Mouse (Mus musculus) c-Kit-negative CD71-positive TER-119-positive erythroid progenitor cells, embryonic 14.5 days (primary cell): ENCODE results near the gene Mrpl17.

Source experiments
- DNase-seq: peaks from one replicate; pipeline ENCODE4 v3.0.0-alpha.2; 2013; ENCODE audit warnings: low read depth, low spot score

Mrpl17 gene

DNA sequence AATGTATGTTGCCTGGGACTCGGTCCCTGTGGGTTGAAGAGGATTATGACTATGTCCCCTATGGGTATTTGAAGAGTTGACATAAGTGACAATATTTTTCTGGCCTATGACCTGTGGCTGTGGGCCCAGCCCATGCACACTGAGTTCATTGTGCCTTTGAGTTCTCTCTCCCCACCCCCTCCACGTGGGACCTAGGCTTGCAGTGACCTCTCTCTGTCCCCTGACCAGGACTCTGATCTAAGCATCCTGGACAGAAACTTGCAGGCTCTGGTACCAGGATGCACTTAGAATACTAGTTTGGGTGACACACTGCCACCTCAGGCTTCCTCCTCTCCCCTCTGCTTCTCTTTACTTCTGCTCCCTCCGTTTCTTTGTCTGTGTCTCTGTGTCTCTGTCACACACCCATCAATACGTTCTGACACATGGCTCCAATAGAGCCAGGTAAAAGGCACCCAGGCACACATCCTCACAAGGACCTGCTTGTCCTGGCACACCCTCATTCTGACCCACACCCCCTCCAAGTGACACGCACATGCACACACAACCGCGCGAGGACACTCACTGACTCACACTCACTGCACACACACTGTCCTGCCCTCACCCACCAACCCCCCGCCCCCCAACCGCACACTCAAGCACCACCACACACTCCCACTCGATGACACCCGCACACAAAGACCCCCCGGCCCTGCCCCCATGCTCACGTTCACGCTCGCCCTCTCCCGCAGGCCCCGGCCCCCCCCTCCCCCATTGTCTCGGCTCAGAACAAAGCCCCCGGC lies 24.2 kb downstream of the Mrpl17 start:
- no peak for DNase-seq

DNA sequence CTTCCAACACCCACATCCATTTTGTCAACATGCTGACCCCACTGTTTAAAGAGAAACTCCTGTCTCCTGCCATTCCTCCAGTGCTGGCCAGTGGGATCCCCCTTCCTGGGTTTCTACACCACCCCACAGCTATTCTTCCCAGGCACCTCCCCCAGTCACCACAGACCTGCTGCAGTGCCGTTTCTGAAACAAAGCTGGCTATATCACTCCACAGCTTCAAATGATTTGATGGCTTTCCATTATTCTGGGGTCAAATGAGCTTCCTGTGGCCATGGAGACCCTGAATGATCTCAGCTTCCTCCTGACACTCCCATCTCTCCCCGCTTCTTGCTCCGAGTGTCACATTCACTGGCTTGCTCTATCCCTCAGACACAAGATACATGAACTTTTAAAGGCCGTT lies 26.3 kb downstream of the Mrpl17 start:
- no peak for DNase-seq

DNA sequence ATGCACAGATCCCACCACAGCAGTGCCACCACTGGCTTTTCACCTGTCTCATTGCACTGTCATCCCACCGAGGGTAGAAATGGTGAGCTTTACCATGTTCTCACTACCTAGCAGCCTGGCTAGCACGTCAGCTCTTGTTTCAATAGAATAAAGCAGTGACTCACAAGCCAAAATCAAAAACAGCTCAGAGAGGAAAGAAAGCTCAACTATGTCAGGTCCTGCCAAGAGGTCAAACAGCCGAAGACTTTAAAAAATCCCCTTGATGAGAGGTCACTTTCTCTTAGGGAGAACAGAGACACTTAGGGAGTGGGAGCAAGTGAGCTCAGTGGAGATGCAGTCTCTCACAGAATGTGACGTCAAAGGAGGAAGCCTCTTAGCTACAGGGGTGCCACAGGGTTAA lies 27.0 kb downstream of the Mrpl17 start:
- DNase-seq = no peak

DNA sequence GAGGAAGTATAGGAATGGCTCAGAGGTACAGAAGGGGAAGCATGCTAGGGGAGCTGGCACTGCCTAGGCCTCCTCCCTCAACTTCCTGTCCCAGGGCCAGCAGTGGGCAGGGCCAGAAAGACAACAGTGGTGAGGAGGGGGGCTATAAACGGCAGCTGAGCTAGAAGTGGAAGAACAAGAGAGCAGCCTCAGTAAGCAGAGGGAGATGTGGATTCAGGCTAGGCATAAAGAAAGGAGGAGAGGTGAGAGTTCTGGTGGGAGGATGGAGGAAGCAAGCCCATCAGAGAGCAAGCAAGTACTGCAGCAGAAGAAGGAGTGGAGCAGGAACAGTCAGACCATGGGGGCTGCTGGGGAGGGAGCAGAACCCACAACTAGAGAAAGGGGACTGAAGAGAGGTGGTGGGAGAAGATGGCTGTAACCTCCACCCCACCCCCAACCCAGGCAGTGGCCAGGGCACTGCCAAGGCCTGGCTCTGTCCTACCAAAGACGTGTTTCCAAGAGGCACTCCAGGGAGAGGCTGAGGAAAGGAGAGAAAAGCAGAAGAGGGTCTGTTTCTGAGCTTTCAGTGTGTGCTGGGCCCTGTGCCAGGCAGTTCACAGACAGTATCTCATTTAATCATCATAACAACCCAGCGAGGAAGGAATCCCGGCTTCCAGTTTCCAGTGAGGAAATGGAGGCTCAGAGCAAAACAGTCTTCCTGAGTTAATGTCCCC lies 32.2 kb downstream of the Mrpl17 start:
- DNase-seq = no peak

DNA sequence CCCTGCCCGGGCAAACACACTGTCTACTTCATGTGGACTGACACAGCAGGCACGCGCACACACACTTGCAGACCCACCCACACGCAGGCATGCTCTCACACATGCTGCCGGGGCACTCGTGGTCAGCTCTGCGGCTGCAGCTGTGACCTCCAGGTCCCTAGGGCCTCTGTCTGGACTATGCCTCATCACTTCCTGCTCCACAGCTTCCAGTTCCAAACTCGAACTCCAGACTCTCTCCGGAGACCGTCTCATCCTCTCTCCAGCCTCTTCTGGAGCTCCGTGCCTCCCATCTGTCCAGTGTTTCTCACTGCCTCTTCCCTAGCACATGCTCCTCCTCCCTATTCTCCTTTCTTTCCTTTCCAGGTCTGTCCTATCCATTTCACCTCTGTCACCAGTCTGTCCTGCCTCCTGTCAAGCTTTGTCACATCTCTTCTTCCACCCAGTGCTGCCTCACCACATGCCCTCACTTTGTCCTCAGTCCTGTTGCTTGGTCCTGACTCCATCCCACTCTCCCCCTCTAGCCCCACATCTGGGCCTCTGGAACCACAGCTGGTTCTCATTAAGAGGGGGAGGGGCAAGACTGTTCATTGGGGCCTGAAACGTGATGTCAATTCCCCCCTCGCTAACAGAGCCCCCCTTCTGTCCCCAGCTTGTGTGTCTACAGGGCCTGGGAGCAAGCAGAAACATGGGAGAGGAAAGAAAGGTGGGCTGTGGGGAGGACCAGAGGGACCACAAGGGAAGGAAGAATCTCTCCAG lies 32.9 kb downstream of the Mrpl17 start:
- no peak for DNase-seq

DNA sequence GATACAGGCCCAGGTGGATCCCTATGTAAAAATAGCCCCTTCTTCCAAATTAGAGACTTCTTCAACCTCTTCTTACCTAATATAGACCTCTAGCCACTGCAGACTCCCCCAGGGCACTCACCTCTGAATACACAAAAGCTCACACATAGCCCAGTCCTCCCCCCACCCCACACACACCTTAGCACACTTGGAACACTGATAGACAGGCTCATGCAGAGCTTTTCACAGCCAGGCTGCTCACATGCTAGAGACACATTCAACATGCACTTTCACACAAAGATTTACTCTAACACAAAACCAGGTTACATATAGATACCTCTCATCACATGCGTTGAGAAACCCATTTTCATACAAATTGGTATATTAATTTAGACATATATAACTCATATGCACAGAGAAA lies 33.6 kb downstream of the Mrpl17 start:
- DNase-seq = no peak

DNA sequence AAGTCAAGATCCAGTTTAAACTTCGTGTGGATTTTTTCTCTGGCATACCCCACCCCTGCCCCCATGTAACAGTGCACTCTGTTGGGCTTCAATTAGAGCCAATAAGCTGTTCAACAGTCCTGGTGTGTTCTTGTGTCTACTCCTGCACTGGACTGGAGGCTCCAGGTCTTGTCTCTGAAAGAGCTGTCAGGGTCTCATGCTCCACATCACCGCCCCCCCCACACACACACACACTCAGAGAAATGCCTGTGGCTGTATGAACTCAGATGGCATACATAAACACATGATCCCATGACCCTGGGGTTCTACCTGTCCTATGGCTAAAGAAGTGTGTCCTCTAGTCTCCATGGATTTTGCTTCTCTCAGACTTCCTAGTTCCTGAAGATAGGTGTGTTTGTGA lies 34.9 kb downstream of the Mrpl17 start:
- DNase-seq = no peak

DNA sequence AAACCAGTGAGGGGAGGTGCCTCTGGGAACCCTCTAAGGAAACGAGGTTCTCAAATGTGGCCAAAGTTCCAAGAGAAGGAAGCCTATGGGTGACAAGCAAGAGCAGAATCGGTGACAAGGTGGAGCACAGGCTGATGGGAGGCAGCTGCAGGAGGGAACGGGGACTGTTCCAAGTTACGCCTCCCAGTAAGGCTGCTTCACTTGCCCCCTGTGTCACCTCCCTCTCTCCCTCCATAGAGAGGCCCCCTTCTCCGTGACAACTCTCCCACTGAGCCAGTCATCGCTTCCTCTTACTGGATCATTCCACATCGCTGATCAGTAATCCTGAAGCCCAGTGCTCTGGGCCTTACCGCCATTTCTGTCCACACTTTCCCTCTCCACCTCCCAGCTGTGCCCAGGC lies 36.2 kb downstream of the Mrpl17 start:
- no peak for DNase-seq

DNA sequence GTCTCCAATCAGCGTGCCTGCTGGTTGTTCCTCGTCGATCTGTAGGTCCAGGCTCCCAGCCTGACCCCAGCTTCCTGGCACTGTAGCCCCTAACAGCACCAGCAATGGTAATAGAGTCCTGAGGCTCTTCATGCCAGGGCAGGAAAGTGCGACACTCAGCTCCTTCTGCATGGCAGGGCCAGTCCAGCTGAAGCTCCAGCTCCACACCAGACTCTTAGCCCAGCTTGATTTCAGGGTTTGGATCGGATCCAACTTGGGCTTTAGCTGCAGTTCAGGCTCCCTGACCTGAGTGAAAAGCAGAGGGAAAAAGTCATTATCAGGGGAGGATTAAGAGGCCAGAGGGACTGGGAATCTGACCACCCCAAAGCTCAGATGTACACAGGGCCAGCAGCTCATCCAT lies 37.9 kb downstream of the Mrpl17 start:
- no peak for DNase-seq

DNA sequence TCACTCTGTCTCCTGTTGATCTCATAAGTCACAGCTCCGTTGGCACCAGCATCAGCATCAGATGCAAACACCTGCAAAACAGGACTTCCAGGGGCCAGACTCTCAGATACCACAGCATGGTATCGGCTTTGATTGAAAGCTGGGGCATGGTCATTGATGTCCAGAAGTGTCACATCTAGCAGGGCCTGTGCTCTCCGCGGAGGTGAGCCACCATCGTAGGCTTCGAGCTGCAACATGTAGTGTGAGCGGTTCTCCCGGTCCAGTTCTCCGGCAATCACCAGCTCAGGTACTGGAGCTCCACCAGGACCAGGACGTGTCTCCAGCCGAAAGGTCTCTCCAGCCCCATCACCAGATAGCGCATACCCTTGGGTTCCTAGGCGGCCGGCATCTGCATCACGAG lies 38.6 kb downstream of the Mrpl17 start:
- no peak for DNase-seq

DNA sequence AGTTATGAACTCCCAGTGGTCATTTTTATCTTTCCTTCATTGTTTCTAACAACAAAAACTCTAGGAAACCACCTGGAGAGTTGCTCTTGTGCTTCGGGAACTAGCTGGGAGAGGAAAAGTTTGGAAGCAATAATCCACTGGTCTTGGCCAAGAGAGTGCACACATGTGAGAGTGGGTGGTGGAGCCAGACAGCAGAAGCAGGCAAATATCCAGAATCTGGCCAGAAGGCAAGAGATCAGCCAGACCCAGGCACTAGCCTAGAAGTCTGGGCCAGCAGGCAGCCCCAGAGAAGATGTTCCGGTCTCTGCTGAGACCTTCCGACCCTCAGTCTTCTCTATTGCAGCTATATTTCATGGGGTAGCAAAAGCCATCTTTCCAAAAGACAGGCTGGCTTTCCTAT lies 40.9 kb downstream of the Mrpl17 start:
- no peak for DNase-seq

DNA sequence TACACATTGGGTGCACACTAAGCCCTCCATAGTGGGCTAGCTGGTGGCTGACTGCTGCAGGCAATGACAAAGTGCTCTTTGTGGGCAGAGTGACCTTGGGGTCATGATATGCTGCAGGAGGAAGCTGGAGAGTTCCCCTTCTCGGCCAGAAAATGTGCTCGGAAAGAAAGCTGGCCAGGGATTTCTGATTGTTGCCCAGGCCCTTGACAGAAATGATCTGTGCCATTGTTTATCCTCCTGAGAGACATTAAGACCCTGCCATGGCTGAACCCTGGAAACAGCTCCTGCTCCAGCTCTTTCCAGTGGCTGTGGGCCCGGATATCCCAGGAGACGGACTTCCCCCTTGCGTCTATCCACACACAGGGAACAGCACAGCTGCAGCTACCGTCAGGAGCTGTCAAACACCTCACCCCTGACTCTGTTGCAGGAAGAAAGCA lies 43.2 kb downstream of the Mrpl17 start:
- no peak for DNase-seq

DNA sequence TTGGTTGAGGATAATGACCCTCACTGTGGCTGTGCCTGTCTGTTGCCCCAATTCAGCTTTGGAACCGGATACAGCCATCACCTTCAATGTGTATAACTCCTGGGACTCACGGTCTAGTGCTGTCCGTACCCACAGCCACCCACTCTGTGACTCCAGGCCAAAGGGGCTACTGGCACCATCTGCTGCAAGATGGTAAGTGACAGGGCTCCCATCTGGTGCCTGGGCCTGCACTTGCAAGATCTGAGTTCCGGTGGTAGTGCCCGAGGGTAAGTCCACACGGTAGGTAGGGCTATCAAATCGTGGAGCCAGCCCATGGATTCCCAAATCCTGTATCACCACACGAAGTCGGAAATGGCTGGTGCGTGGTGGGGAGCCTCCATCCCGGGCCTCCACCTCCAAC lies 46.6 kb downstream of the Mrpl17 start:
- no peak for DNase-seq

DNA sequence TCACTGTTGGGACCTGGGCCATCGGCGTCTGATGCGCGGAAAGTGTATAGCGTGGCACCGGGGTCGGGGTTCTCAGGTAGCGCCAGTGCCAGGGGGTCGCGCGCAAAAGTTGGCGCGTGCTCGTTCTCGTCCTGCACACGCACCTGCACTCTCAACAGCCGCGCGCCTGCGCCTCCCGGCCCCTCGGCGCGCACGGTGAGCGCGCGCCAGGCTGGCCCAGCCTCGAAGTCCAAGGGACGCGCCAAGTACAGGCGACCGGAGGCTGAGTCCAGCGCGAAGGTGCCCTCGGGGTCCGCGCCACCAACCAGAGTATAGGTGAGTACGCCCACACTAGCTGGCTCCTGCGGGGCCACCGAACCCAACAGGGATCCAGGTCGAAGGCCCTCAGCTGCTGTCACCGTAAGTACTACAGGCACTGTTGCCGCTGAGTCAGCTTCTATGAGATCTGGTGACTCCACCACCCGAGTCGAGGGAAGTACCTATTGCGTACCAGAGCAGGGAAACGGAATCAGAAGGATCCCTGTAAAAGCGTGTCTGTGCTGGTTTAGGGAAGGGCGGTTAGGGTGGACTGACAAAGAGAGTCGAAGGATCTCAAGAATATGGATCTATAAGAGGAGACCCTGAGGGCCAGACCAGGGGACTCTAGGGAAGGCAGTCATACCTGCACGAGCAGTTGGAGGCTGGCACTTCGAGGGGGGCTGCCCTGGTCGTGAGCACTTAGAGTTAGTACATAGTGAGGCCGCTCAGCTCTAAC lies 48.2 kb downstream of the Mrpl17 start:
- no peak for DNase-seq

DNA sequence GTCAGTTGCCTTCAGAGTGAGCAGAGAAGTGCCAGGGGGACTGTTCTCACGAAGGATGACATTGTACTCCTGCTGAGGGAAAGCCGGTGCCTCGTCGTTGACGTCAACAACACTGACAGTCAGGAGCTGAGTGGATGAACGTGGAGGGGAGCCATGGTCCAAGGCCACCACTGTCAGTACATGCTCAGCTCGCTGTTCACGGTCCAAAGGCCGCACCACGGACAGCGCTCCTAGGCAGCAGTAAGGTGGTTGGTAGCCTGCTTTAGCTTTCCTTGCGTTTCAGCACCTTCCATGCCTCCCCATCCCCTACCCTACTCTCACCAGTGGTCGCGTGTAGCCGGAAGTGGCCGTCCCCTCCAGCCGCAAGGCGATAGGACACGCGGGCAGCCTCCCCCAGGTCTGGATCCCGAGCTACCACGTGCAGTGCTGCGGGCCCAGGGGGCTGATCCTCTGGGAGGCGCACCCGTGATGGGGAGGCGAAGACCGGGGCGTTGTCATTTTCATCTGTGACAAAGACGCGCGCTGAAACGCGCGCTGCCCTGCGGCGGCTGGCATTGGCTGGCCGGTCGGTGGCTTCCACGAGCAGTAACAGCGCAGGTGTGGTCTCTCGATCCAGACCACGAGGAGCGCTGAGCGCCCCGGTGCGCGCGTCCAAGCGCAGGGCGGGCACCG lies 49.0 kb downstream of the Mrpl17 start:
- DNase-seq = no peak

DNA sequence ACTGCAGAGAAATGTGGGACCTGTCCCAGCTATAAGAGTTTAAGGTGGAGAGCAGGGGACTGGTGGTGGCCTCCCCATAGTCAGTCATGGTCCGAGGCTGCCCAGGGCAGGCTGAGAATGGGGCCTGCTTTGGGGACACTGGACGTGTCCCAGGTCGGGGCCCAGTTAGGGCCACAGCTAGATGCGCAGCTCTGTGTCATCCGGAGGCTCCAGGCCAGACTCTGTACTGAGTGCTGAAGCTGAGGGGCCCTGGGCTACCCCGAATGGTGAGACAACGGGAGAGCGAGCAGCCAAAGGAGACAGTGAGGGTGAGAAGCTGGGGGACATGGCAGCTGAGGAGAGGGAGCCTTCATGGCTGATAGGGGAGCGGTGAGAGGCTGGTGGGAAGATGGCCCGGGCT lies 57.6 kb downstream of the Mrpl17 start:
- DNase-seq = no peak
